Mouse (Mus musculus) neural tube, embryonic 14.5 days (tissue): ENCODE measurements around the gene Gdf15. TPM values are rescaled to one million over a fixed set of nuclear protein-coding genes. Genes with fewer than 3 reads are reported as not detected.
A peak's percentile ranks its signal among the peaks of the same experiment; 100 is the strongest.

Experiments
- ATAC-seq: fragments of 200-750 bp; cut with Nextera tagmentation; 2 replicates; pipeline ENCODE4 v1.8.0; 2017; ENCODE audit warnings: low read depth, mild to moderate bottlenecking, moderate TSS enrichment, moderate library complexity
- H3K27ac ChIP-seq: fragments of 300-500 bp; sonication (generic); 2 replicates; pipeline ENCODE4 v1.5.1; 2014; ENCODE audit warnings: low read depth, mild to moderate bottlenecking, control low read depth, low read length, moderate library complexity, mixed read lengths
- H3K27me3 ChIP-seq: fragments of 300-500 bp; sonication (generic); 2 replicates; pipeline ENCODE4 v1.6.1; 2014; ENCODE audit warnings: low read length; ENCODE audit not compliant: control insufficient read depth, insufficient read depth
- H3K36me3 ChIP-seq: fragments of 300-500 bp; sonication (generic); 2 replicates; pipeline ENCODE4 v1.6.1; 2014; ENCODE audit warnings: low read length, mixed read lengths; ENCODE audit not compliant: control insufficient read depth, insufficient read depth
- H3K4me1 ChIP-seq: fragments of 300-500 bp; sonication (generic); 2 replicates; pipeline ENCODE4 v1.6.1; 2014; ENCODE audit warnings: low read length; ENCODE audit not compliant: control insufficient read depth, insufficient read depth
- H3K4me2 ChIP-seq: fragments of 300-500 bp; sonication (generic); 2 replicates; pipeline ENCODE4 v1.6.1; 2014; ENCODE audit warnings: mild to moderate bottlenecking, low read depth, low read length, control low read depth
- H3K4me3 ChIP-seq: fragments of 300-500 bp; sonication (generic); 2 replicates; pipeline ENCODE4 v1.5.1; 2014; ENCODE audit warnings: low read depth, low read length, control low read depth, mixed read lengths
- H3K9ac ChIP-seq: fragments of 300-500 bp; sonication (generic); replicated peaks from 2 replicates; pipeline ENCODE4 v1.6.1; 2014; ENCODE audit warnings: low read depth, mild to moderate bottlenecking, control low read depth, low read length, mixed read lengths
- H3K9me3 ChIP-seq: fragments of 300-500 bp; sonication (generic); 2 replicates; pipeline ENCODE4 v1.6.1; 2016; ENCODE audit warnings: low read length; ENCODE audit not compliant: control insufficient read depth
- WGBS: fragments of 180-500 bp; shearing (Covaris S2); extraction: QIAGEN DNeasy Blood & Tissue Kit; methylation state at CpG from one replicate; pipeline ENCODE4 v1.1.7; 2014; 5-methylcytosine and 5-hydroxymethylcytosine counted together
- polyA plus RNA-seq: library from polyadenylated mRNA; unstranded; fragments of >200 nt; fragmentation: Nextera tagmentation; extraction: Ambion mirVana; gene quantifications from 2 replicates; pipeline ENCODE4 v1.2.1, GENCODE M21; 2014

The Gdf15 gene
- polyA plus RNA-seq, 1 experiment from 2014 or later: 0.54 TPM

- Histone ChIP-seq H3K27me3 (no peaks in the 10 kb centered on the region), H3K9me3 (no peaks in the 10 kb centered on the region), H3K36me3 (no peaks in the 10 kb centered on the region), H3K4me1 (peaks cover 17% of the 10 kb centered on the region; the same call in 1 of the 2 replicates), H3K9ac (peak overlapping the region; percentile 80), H3K27ac (peak overlapping the region; percentile 62), H3K4me3 (peak overlapping the region; percentile 73), H3K4me2 (peak overlapping the region; percentile 91)
- WGBS: under 1% methylated on average over 36 of the region's 44 CpGs
- ATAC-seq: peak; percentile 88
Measured at GRCm38 (mm10) chr8:70659604-70660272, 27.5 kb upstream of the Gdf15 start.

- under 1% methylated on average over 31 of the region's 31 CpGs for WGBS
- Histone ChIP-seq H3K9ac (peak overlapping the region; percentile 80), H3K27ac (peak overlapping the region; percentile 62), H3K9me3 (no peaks in the 10 kb centered on the region), H3K36me3 (no peaks in the 10 kb centered on the region), H3K27me3 (no peaks in the 10 kb centered on the region), H3K4me3 (peak overlapping the region; percentile 73), H3K4me1 (peaks cover 17% of the 10 kb centered on the region; the same call in 1 of the 2 replicates), H3K4me2 (peak overlapping the region; percentile 91)
- peak; percentile 36 for ATAC-seq
Measured at GRCm38 (mm10) chr8:70658897-70659603, 26.8 kb upstream of the Gdf15 start.

DNA sequence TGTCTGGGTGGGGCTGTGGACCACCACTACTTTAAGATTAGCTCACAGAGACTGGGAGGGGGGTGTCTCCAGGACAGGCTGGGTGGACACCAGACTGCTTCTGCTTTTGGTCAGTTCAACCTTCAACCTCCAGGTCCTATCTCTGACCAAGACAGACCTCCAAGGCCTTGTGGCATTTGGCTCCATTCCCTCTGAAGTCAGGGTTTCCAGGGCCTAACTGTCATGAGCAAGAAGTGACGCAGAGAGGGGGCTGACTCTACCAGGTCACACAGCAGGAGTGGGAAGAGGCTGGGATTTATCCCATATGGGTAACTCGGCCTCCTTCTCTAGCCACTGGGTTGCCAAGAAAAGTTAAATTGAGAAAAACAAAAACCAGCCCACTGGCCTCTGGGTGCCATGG lies 25.5 kb upstream of the Gdf15 start:
- Histone ChIP-seq H3K9me3 (no peaks in the 10 kb centered on the region), H3K27me3 (no peaks in the 10 kb centered on the region), H3K4me3 (peak overlapping the region; percentile 73), H3K27ac (peak overlapping the region; percentile 80), H3K4me1 (peaks cover 17% of the 10 kb centered on the region; the same call in 1 of the 2 replicates), H3K9ac (no peak overlapping the region; the same call in 1 of the 2 replicates), H3K4me2 (peak overlapping the region; percentile 91), H3K36me3 (no peaks in the 10 kb centered on the region)
- ATAC-seq: no peak
- WGBS: 39% methylated on average over 2 of the region's 2 CpGs

DNA sequence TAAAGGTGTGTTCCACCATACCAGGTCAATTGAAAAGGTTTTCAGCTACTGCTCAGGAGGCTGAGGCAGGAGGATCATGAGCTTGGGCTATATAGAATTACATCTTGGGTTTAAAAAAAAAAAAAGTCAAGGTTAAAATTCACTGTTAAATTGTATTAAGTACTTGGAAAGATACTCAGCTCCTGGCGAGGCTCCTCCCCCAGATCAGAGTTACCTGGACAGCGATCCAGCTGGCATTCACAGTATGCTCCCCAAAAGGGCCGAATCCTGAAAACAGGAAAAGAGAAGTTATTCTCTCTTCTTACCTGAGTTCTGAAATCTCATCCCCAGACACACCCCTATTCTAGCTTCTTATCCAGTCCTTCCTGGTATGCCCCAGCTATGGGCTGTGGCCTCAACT lies 25.0 kb upstream of the Gdf15 start:
- Histone ChIP-seq H3K4me3 (peak overlapping the region; percentile 73), H3K27me3 (no peaks in the 10 kb centered on the region), H3K27ac (peak overlapping the region; percentile 80), H3K4me1 (peaks cover 17% of the 10 kb centered on the region; the same call in 1 of the 2 replicates), H3K9ac (no peak overlapping the region), H3K4me2 (peak overlapping the region; percentile 91), H3K36me3 (no peaks in the 10 kb centered on the region), H3K9me3 (no peaks in the 10 kb centered on the region)
- 88% methylated on average over 3 of the region's 3 CpGs for WGBS
- no peak for ATAC-seq

- peak; percentile 23 for ATAC-seq
- 11% methylated on average over 13 of the region's 13 CpGs for WGBS
- Histone ChIP-seq H3K9me3 (no peaks in the 10 kb centered on the region), H3K27me3 (no peaks in the 10 kb centered on the region), H3K9ac (peak overlapping the region; percentile 11; the same call in 1 of the 2 replicates), H3K4me3 (no peak overlapping the region), H3K36me3 (no peaks in the 10 kb centered on the region), H3K4me1 (peaks cover 17% of the 10 kb centered on the region; the same call in 1 of the 2 replicates), H3K27ac (peak overlapping the region; percentile 80), H3K4me2 (no peak overlapping the region; the same call in 1 of the 2 replicates)
Measured at GRCm38 (mm10) chr8:70656193-70656790, 24.0 kb upstream of the Gdf15 start.

- H3K27ac ChIP-seq: peak overlapping the region; percentile 80
- no peak overlapping the region for H3K4me2 ChIP-seq
- H3K4me3 ChIP-seq: no peak overlapping the region
- no peak overlapping the region for H3K9ac ChIP-seq
- H3K4me1 ChIP-seq: peaks cover 17% of the 10 kb centered on the region; the same call in 1 of the 2 replicates
- H3K9me3 ChIP-seq: no peaks in the 10 kb centered on the region
- ATAC-seq: no peak
- H3K36me3 ChIP-seq: no peaks in the 10 kb centered on the region
- WGBS: 21% methylated on average over 2 of the region's 2 CpGs
- no peaks in the 10 kb centered on the region for H3K27me3 ChIP-seq
Measured at GRCm38 (mm10) chr8:70655469-70655868, 23.2 kb upstream of the Gdf15 start.

DNA sequence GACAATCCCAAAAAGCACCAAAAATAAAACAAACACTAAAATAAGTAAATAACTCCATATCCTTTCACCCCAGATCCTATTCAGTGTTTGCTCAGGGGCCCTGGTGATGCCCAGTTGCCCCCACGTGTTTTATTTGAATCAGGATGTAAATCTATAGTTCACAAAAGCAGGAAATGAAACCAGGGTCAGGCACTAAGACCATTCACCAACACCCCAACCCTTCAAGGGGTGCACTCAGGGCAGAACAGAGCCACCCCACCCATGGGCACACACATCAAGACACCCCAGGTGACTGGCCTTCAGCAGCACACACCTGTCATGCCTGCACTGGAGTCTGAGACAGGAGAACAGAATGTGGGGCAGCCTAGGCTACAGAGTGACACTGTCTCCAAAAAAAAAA lies 21.9 kb upstream of the Gdf15 start:
- no peak overlapping the region for H3K4me2 ChIP-seq
- H3K36me3 ChIP-seq: no peaks in the 10 kb centered on the region
- no peaks in the 10 kb centered on the region for H3K27me3 ChIP-seq
- H3K9me3 ChIP-seq: no peaks in the 10 kb centered on the region
- no peak for ATAC-seq
- peaks cover 20% of the 10 kb centered on the region for H3K4me1 ChIP-seq
- H3K4me3 ChIP-seq: no peak overlapping the region
- no peak overlapping the region for H3K9ac ChIP-seq
- WGBS: 76% methylated on average over 1 of the region's 1 CpGs
- H3K27ac ChIP-seq: no peak overlapping the region

GRCm38 (mm10) chr8:70653226-70653625 lies 21.0 kb upstream of the Gdf15 start:
- H3K27me3 ChIP-seq: no peaks in the 10 kb centered on the region
- 36% methylated on average over 2 of the region's 2 CpGs for WGBS
- H3K9me3 ChIP-seq: no peaks in the 10 kb centered on the region
- H3K4me1 ChIP-seq: peaks cover 18% of the 10 kb centered on the region
- no peak overlapping the region for H3K4me3 ChIP-seq
- ATAC-seq: no peak
- no peak overlapping the region for H3K9ac ChIP-seq
- H3K27ac ChIP-seq: no peak overlapping the region
- 0 out of 2 replicates have a peak, but pooled peaks cover 4% of the 10 kb centered on the region for H3K36me3 ChIP-seq
- no peak overlapping the region for H3K4me2 ChIP-seq
